Mouse (Mus musculus) retina, embryonic 14.5 days (tissue): Measurements from ENCODE around the gene Trpc3.
A peak's percentile ranks its signal among the peaks of the same experiment; 100 is the strongest.
"Not testable (repeated sequence)": the region's sequence is repeated elsewhere in the genome, so short reads cannot be mapped to it uniquely, and the experiment has no call there.

ENCODE experiments used
- DNase-seq: peaks from one replicate; pipeline ENCODE4 v3.0.0-alpha.2; 2015; ENCODE audit warnings: low spot score

Trpc3 gene

DNA sequence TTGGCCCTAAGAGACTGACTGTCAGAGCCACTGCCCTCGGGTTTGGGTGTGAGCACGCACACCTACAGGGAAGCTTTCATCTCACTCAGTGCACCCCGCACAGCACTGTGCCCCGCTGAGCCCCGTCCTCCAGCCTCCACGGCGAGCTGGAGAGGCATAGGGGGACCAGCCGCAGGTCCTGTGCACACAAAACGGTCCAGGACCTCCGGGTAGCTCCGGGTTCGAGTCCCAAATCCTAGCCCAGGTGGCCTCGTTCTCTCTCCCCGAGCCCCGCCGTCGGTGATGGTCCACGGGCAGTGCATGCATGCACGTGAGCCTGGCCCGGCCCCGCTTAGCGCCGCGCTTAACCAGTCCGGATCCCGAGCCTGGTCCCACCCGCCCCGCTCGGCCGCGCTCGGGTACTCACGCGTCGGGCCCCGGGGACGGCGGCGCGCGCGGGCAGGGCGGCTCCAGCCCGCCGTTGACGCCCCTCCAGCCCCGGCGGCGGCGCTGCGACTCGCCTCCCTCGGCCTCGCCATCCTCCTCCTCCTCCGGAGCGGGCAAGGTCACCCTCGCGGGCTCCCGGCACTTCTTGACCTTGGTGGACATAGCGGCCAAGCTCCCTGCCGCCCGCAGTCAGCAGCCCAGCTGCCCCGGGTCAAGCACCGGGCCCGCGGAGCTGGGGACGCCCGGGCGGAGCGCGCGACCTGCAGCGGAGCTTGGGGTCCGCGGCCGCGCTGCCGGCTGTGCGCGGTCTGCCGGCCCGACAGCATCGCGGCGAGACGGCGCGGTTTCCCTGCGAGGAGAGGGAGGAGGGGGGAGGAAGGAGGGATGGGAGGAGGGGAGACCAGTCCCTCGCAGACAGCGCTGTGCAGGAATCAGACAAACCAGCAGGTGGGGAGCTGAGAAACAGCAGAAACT, at the start of gene Trpc3:
Trpc3 (minus strand) TSS at position 776 of the 900 bp plus-strand sequence.
- peak; percentile 80 for DNase-seq

GRCm38 (mm10) chr3:36738071-36738470, 48.1 kb upstream of the Trpc3 start:
- DNase-seq: no peak

DNA sequence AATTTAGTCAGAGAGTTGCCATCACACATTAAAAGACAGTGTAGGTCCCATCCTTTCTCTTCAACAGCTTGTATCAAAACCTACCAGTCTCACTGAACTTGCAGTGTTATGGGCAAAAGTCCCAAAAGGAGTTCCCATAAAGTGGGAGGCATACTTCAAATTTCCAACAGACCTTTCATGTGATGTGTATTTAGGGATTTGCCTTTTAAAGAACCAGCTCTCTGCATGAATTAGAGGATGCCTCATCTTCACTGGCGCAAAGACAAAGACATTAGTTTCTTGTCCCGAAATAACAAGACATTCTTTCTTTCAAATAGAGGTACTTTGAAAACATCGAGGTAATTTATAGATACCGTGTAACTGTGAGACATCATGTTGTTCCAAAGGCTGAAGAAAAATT, 43.1 kb upstream of the Trpc3 start:
- DNase-seq: no peak

DNA sequence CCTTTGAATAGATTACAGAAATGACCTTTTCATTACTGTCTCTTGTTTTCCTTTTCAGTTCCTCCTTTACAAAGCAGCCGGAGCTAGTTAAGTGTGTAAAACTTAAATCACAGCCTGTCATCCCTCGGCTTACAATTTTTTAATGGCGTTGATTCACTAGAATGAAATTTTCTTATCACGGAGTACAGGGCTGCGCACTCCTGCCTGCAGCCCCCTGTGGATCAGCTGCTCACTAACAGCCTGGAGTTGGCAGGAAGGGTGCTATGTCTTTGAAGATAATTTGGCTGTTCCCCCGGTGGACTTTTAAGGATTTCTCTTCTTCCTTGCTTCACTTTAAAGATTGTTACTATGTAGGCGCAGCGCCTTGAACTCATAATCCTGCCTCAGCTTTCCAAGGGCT, 36.6 kb upstream of the Trpc3 start:
- no peak for DNase-seq

DNA sequence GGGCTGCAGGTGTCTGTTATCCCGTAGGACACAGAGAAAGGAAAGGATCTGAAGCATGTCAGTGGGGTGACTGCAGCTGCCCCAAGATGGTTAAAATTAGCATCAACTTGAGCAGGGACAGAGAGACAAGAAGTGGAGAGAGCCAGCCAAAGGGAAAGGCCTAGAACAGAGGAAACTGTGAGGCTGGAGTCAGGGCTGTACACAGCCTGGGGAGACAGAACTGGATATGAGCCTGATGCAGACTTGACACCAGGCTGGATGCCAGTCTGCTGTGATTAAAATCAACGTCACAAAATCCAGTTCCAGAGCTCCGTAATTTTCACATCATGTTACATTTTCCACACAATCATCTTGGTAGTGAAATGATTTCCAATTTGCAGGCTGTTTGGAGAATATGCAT, 31.9 kb upstream of the Trpc3 start:
- DNase-seq: no peak

DNA sequence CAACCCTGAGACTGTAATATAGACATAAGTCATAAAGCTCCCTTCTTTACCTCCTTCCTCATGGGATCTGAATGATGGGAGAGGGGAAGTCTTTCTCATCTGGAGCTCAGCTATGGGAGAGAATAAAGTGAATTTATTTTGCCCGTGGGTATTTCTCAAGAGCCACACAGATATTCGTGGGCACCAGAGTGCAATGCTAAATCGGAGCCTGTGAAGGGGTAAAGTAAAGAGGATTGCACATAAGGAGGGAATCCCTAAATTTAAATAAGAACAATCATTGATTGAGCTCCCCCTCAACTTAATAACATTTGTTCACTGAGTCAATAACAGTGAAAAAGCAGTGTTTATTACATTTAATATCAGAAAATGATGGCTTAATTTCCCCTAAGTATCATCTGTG, 19.6 kb upstream of the Trpc3 start:
- DNase-seq: no peak

- DNase-seq: no peak
Observed at GRCm38 (mm10) chr3:36690292-36690650, 304 bp upstream of the Trpc3 start.

- DNase-seq: peak; percentile 86
Observed at GRCm38 (mm10) chr3:36688874-36689273, 1.1 kb downstream of the Trpc3 start.

GRCm38 (mm10) chr3:36675822-36676221, 14.1 kb downstream of the Trpc3 start:
- no peak for DNase-seq

DNA sequence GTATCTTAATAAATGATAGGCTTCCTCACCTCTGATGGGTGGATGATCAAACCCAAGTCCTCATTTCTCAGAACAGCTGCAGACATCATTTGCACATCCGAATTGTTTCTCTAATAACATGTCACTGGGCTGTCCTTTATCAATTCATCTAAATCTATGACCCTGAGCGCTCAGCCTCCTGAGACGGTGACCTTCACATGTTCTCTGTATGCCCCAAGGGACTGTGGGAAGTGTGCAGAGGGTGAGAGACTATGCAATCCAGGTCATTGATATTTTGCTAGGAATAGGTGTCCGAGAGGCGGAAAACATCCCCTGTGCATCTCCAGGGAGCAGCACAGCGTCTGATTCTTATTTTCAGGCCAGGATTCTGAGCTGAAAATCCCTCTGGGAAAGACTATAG, 22.2 kb downstream of the Trpc3 start:
- DNase-seq: no peak

DNA sequence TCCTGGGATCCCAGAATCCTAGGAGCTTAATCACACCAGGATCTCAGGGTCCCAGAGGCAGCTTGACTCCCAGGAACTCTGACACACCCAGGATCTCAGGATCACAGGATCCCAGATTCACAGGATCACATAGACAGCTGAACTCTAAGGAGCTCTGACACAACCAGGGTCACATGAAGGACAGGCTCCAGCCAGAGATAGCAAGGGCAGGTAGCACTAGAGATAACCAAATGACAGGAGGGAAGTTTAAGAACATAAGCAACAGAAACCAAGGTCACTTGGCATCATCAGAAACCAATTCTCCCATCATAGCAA, 44.8 kb downstream of the Trpc3 start:
- DNase-seq: not testable (repeated sequence)

- DNase-seq: no peak
Observed at GRCm38 (mm10) chr3:36644554-36645244, 45.3 kb downstream of the Trpc3 start.

DNA sequence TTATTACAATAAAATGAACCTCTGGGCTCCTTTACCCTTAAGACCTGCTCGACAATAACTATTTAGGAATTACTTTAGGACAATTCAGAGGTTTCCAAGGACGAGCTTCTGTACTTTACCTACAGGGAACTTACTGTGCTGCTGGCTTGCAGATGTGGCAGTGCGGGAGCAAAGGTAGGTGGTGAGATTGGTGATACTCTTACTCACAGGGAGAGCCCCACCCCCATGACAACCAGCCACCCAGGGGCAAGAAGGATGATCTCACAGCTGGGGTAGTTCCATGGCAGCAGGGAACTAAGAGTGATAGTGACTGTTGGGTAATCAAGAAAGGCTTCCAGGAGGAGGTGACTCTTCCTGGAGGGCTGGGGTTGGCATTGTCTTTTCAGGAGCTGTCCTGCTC, 46.6 kb downstream of the Trpc3 start:
- no peak for DNase-seq

DNA sequence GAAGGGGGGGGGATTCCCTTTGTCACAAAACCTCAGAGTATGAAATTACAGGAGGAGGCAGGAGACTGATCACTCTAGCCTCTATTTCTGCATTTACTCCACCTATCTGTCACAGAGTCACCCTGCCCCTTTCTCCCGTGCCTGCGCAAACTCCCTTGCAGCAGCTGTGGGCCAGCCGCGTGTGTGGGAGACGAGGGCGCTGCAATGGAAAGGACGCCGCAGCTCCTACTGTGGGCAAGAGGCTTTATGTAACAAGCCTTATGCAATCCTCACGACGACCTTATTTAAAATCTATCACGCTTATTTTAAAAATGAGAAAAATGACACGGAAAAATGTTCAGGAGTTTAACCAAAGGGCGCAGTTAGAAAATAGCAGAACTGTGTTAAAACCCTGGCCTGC, 47.2 kb downstream of the Trpc3 start:
- peak; percentile 18 for DNase-seq

- no peak for DNase-seq
Observed at GRCm38 (mm10) chr3:36640787-36641186, 49.2 kb downstream of the Trpc3 start.

GRCm38 (mm10) chr3:36635449-36635848, 54.5 kb downstream of the Trpc3 start:
- DNase-seq: peak; percentile 38

DNA sequence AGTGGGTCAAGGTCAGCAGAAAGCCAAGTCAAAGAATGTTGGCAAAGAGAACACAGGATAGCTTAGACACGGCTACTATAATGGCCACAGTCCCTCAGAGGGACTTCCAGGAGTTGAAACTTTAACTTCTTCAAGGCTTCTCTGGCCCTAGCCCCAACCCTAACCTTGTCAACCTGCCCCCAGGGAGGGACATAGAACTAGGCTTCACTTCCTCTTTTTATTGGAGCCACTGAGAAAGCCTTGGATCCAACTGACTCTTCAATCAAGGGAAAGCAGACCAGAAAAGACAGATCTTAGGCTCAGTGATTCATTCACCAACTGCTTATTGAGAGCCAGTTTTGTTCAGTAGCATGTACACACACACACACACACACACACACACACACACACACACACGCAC, 63.2 kb downstream of the Trpc3 start:
- DNase-seq: no peak

GRCm38 (mm10) chr3:36618181-36618580, 71.8 kb downstream of the Trpc3 start:
- peak; percentile 60 for DNase-seq

GRCm38 (mm10) chr3:36613908-36614255, 76.1 kb downstream of the Trpc3 start:
- DNase-seq: no peak

DNA sequence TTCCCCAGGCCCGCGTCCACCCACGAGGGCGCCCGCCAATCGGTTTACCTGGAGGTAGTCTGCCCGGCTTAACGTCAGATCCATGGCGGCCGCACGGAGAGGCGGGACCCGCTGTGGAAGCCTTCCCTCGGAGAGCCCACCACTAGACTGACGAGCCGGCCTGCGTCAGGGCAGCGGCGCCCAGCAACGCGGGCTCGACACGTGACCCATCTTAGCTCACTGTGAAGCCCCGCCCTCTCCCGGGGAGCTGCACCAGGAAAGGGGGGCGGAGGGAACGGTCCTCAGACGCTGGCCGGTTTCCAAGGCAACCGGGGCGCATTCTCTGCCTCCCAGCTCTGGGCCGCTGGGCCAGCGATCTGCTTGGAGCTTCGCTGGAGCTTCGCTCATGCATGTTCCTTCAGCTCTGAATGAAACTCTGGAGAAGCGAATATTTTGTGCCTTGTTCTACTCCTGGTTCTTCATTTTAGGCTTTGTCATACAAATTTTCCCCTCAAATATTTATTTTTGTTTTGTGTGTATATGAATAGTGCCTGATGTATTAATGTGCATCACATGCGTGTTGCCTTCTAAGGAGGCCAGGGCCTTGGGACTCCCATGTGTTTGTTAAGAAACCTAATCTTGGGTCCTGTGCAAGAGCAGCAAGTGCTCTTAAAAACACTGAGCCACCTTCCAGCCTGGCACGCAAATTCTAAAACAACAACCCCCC, 76.6 kb downstream of the Trpc3 start, which contains the start of gene Bbs7:
Bbs7 (minus strand) TSS at position 276 of the 706 bp plus-strand sequence.
- DNase-seq: peak; percentile 98

GRCm38 (mm10) chr3:36612687-36613086, 77.3 kb downstream of the Trpc3 start:
- DNase-seq: no peak

DNA sequence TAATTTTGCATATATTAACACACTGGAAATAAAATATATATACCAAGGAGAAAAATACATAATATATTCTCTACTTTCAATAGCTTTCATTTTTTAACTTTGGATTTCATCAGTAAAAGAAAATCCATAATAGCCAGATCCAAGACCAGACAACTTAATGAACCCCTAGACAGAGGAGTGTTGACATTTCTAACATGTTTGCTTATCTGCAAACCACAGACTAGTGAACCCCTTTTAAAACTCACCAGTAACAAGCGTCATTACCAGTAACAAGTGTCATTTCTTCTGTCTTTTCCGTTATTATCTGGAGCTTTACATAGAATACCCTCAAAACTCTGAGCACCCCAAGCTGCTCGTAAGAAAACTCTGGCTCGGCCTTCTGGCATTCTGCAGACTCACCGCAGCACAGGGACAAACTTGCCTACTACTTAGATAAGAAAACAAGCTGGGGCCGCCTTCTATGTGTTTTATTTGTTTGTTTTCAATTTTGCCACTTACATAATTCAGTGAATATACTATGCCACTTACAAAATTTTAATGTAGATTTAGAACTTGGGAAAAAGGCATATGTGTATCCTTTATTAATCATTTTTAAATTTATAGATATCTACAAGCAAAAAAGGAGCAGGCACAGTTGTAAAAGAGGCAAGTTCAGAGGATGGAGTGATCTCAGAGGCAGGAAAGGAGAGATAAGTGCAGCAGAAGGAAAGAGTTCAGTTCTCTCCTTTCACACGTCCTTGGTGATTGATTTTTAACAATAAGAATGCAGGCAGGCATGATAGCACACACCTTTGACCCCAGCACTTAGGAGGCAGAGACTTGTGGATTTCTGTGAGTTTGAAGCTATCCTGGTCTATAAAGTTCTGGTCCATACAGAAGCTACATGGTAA, 83.8 kb downstream of the Trpc3 start:
- DNase-seq: no peak
